Mouse (Mus musculus) C2C12 (cell line): ENCODE data around the gene Use1. TPM values are rescaled to one million over a fixed set of nuclear protein-coding genes. Genes with fewer than 3 reads are reported as not detected.
A peak's percentile ranks its signal among the peaks of the same experiment; 100 is the strongest.

Source experiments
- H3K27me3 ChIP-seq: one replicate; pipeline ENCODE4 v1.6.1; 2011; ENCODE audit not compliant: control insufficient read depth, insufficient read depth, insufficient read length
- H3K36me3 ChIP-seq: one replicate; pipeline ENCODE4 v1.6.1; 2011; ENCODE audit not compliant: control insufficient read depth, insufficient read depth
- H3K4me3 ChIP-seq: one replicate; pipeline ENCODE4 v1.5.1; 2011; ENCODE audit warnings: mild to moderate bottlenecking, control low read depth; ENCODE audit not compliant: poor library complexity, insufficient read depth, severe bottlenecking
- H3K79me2 ChIP-seq: one replicate; pipeline ENCODE4 v1.6.1; 2011; ENCODE audit not compliant: control insufficient read depth, insufficient read depth
- H3K79me3 ChIP-seq: one replicate; pipeline ENCODE4 v1.6.1; 2011; ENCODE audit warnings: low read depth, control low read depth
- H3ac ChIP-seq: one replicate; pipeline ENCODE3; 2011; ENCODE audit warnings: low read depth; ENCODE audit not compliant: control insufficient read depth, insufficient read length
- CEBPB ChIP-seq: IDR thresholded peaks from one replicate; pipeline ENCODE4 v1.6.1; 2011; ENCODE audit warnings: low read depth, mild to moderate bottlenecking, control low read depth, moderate library complexity
- CTCF ChIP-seq: IDR thresholded peaks from one replicate; pipeline ENCODE4 v1.5.1; 2011; ENCODE audit not compliant: control insufficient read depth, insufficient read depth, insufficient read length
- FOSL1 ChIP-seq: IDR thresholded peaks from one replicate; pipeline ENCODE4 v1.8.0; 2011; ENCODE audit warnings: mild to moderate bottlenecking, low read length; ENCODE audit not compliant: poor library complexity, insufficient read depth, severe bottlenecking
- MAX ChIP-seq: IDR thresholded peaks from one replicate; pipeline ENCODE4 v1.6.1; 2011; ENCODE audit warnings: mild to moderate bottlenecking, control low read depth
- MYOD1 ChIP-seq: IDR thresholded peaks from one replicate; pipeline ENCODE4 v1.6.1; 2011; ENCODE audit warnings: low read depth; ENCODE audit not compliant: control insufficient read depth, insufficient read length
- MYOG ChIP-seq: IDR thresholded peaks from one replicate; pipeline ENCODE4 v1.6.1; 2011; ENCODE audit not compliant: control insufficient read depth, insufficient read length; ENCODE audit errors: extremely low read depth
- USF1 ChIP-seq: IDR thresholded peaks from one replicate; pipeline ENCODE4 v1.6.1; 2011; ENCODE audit warnings: low read depth, mild to moderate bottlenecking, control low read depth, moderate library complexity
- polyA plus RNA-seq: library from polyadenylated mRNA; unstranded; fragments of >200 nt; fragmentation: generic; extraction: Trizol; gene quantifications from one replicate; pipeline ENCODE4 v1.2.1, GENCODE M21; 2012; ENCODE audit warnings: missing spikeins

Use1 gene
- polyA plus RNA-seq, 1 experiment = 105 TPM

- Histone ChIP-seq H3ac (no peak overlapping the region), H3K27me3 (no peaks in the 10 kb centered on the region), H3K79me3 (peaks cover 5% of the 10 kb centered on the region), H3K4me3 (no peak overlapping the region), H3K36me3 (peaks cover 13% of the 10 kb centered on the region), H3K79me2 (peaks cover 17% of the 10 kb centered on the region)
- no peak for TF ChIP-seq MYOD1
- TF ChIP-seq MYOG = no peak
- TF ChIP-seq MAX = no peak
- TF ChIP-seq FOSL1 = no peak
- no peak for TF ChIP-seq USF1
- TF ChIP-seq CEBPB = no peak
- TF ChIP-seq CTCF = no peak
Measured at GRCm38 (mm10) chr8:71395071-71395470, 28.4 kb downstream of the Use1 start.

GRCm38 (mm10) chr8:71395629-71396028 is 29.0 kb downstream of the Use1 start, which contains the start of gene Ushbp1:
TSS of gene Ushbp1 (minus strand) at chr8:71395802.
- TF ChIP-seq CTCF = no peak
- TF ChIP-seq CEBPB = no peak
- TF ChIP-seq FOSL1 = no peak
- TF ChIP-seq MYOG = no peak
- TF ChIP-seq USF1 = no peak
- no peak for TF ChIP-seq MYOD1
- TF ChIP-seq MAX = no peak
- peak within 1 kb of the TSS; percentile 2 for H3K4me3 ChIP-seq
- H3ac ChIP-seq = no peak within 1 kb of the TSS
- H3K79me2 ChIP-seq = peaks cover 17% of the 10 kb centered on the region
- peaks cover 5% of the 10 kb centered on the region for H3K79me3 ChIP-seq
- no peaks in the 10 kb centered on the region for H3K27me3 ChIP-seq
- H3K36me3 ChIP-seq = peaks cover 13% of the 10 kb centered on the region

GRCm38 (mm10) chr8:71396639-71397305 is 30.1 kb downstream of the Use1 start, which contains the start of gene Babam1:
TSS of gene Babam1 (plus strand) at chr8:71396861.
- peak within 1 kb of the TSS; percentile 84 for H3K4me3 ChIP-seq
- peak within 1 kb of the TSS; percentile 94 for H3ac ChIP-seq
- H3K36me3 ChIP-seq = peaks cover 13% of the 10 kb centered on the region
- peaks cover 5% of the 10 kb centered on the region for H3K79me3 ChIP-seq
- no peak for TF ChIP-seq MAX
- H3K79me2 ChIP-seq = peaks cover 17% of the 10 kb centered on the region
- no peaks in the 10 kb centered on the region for H3K27me3 ChIP-seq

- Histone ChIP-seq H3K36me3 (peaks cover 13% of the 10 kb centered on the region), H3K79me3 (peaks cover 5% of the 10 kb centered on the region), H3K4me3 (peak overlapping the region; percentile 84), H3K79me2 (peaks cover 17% of the 10 kb centered on the region), H3K27me3 (no peaks in the 10 kb centered on the region), H3ac (peak overlapping the region; percentile 34)
- TF ChIP-seq USF1 (no peak), CTCF (no peak), MYOD1 (no peak), MAX (no peak), FOSL1 (no peak), MYOG (no peak), CEBPB (no peak)
Measured at GRCm38 (mm10) chr8:71397701-71398100, 31.1 kb downstream of the Use1 start.

- Histone ChIP-seq H3K79me3 (peaks cover 5% of the 10 kb centered on the region), H3ac (no peak overlapping the region), H3K27me3 (no peaks in the 10 kb centered on the region), H3K36me3 (peaks cover 13% of the 10 kb centered on the region), H3K79me2 (peaks cover 17% of the 10 kb centered on the region), H3K4me3 (no peak overlapping the region)
- TF ChIP-seq MYOD1 = no peak
- no peak for TF ChIP-seq MAX
- no peak for TF ChIP-seq USF1
- no peak for TF ChIP-seq FOSL1
- TF ChIP-seq CEBPB = no peak
- no peak for TF ChIP-seq MYOG
- no peak for TF ChIP-seq CTCF
Measured at GRCm38 (mm10) chr8:71400826-71401225, 34.2 kb downstream of the Use1 start.

- H3K79me2 ChIP-seq = peaks cover 21% of the 10 kb centered on the region
- peaks cover 8% of the 10 kb centered on the region for H3K79me3 ChIP-seq
- H3ac ChIP-seq = no peak overlapping the region
- TF ChIP-seq MYOD1 = no peak
- TF ChIP-seq USF1 = no peak
- TF ChIP-seq FOSL1 = no peak
- TF ChIP-seq MAX = no peak
- TF ChIP-seq CEBPB = no peak
- TF ChIP-seq MYOG = no peak
- TF ChIP-seq CTCF = no peak
- H3K36me3 ChIP-seq = peaks cover 13% of the 10 kb centered on the region
- H3K4me3 ChIP-seq = no peak overlapping the region
- no peaks in the 10 kb centered on the region for H3K27me3 ChIP-seq
Measured at GRCm38 (mm10) chr8:71401454-71401853, 34.8 kb downstream of the Use1 start.
